ENCODE assay signal across 18 mouse cellular contexts in genomic region chr4:12369551-12369950, GRCm38 (mm10).
"Had no signal": no experiment of that assay in that cellular context is flagged by ENCODE, and none has a peak within 500 bp of the region (broad histone marks: within the 10 kb centered on the region; RNA-seq: fewer than 3 reads in every experiment).

No protein-coding gene starts in this region.

- H3K9me3 ChIP-seq: midbrain, embryonic 10.5 days; midbrain, embryonic 13.5 days; neural tube, embryonic 12.5 days; neural tube, embryonic 15.5 days had no signal

- H3K4me3 ChIP-seq: midbrain, embryonic 10.5 days; midbrain, embryonic 13.5 days; myocyte; neural tube, embryonic 12.5 days; neural tube, embryonic 15.5 days had no signal

- H3K27me3 ChIP-seq: midbrain, embryonic 13.5 days; neural tube, embryonic 12.5 days; neural tube, embryonic 15.5 days had no signal

- ATAC-seq: midbrain, embryonic 13.5 days; midbrain, embryonic 16.5 days had no signal

- H3K36me3 ChIP-seq: midbrain, embryonic 10.5 days; midbrain, embryonic 13.5 days; neural tube, embryonic 12.5 days; neural tube, embryonic 15.5 days had no signal

- H3K9ac ChIP-seq: lung, embryonic 14.5 days; midbrain, embryonic 13.5 days; neural tube, embryonic 12.5 days; neural tube, embryonic 15.5 days had no signal

- H3K4me1 ChIP-seq: neural tube, embryonic 12.5 days; neural tube, embryonic 15.5 days had no signal

- H3K4me2 ChIP-seq: lung, embryonic 14.5 days; midbrain, embryonic 13.5 days; neural tube, embryonic 12.5 days; neural tube, embryonic 15.5 days had no signal

- H3K27ac ChIP-seq: midbrain, embryonic 10.5 days; midbrain, embryonic 13.5 days; neural tube, embryonic 12.5 days; neural tube, embryonic 15.5 days had no signal

- DNase-seq: lung, adult 18-20 months; lung, embryonic 14.5 days; lung, postnatal 10 days; lung, postnatal 4 days; retina, postnatal 1 day; right cerebral cortex, adult 18-20 months; right cerebral cortex, postnatal 25 days; right cerebral cortex, postnatal 4 days; spleen, adult 18-20 months; thymus, adult 18-20 months; thymus, postnatal 14 days; thymus, postnatal 36 days had no signal
